Mouse (Mus musculus) brain, embryonic 18.5 days (tissue): ENCODE data around the gene Bfsp1.
A peak's percentile ranks its signal among the peaks of the same experiment; 100 is the strongest.

Experiments used
- DNase-seq: peaks from one replicate; pipeline ENCODE4 v3.0.0-alpha.2; 2012; ENCODE audit warnings: low read depth, low spot score

Gene Bfsp1

DNA sequence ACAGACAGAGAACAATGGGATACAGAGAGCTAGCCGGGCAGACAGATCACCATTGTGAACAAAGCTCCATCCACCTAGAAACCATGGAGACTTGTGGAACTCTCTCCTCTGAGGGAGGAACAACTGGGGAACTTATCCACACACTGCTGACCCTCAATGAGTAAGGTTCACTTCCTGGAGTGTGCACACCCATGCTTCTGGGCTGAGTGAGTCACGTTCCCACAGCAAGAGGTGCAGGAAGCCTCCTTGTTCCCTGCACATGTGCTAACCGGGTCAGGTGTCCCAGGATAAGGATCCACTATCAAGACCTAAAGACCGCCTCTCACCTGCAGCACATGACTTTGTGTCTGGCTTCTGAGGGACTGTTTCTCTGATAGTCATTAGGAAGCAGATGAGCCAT, 9.5 kb downstream of the Bfsp1 start:
- no peak for DNase-seq

DNA sequence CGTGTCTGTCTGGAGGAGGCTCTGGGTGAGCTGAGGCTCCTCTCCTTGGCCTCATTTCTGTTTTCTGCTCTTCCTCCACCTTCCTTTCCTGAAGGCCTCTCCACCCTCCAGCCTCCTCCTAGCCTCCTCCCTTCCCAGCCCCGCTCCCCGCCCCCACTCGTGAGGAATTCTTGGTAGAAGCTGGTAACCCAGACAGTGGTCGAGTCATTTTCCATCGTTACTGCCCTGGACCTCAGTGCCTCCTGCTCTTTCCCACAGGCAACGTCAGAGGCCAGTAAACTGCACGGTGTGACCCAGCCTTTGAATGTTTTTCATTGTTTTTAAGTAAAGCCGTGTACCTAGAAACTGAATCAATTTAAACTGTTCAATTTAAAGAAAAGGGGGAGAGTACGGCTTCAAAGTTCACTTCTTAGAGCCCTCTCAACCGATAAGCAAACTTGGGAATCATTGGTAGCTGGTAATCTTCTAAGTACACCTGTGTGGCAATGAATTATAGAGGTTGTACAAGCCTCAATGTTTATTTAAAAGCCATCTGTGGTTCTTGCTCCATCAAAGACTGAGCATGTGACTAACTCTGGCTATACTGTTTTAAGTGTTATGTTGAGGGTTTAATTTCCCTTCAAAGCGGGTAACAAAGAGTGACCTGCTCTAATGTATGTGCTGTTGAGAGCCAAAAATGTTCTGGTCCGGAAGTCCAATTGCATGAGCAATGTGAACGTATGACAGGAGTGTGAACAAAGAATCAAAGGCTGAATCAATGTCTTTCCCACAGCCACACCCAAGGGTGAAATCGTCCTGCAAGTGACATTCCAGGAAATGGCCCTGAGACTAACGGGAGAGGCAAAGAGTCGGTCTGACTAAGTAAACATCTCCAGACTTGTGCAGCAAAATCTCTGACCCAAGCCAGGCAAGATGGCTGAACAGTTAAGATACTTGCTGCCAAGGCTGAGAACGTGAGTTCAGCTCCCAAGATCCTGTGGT, 10.4 kb downstream of the Bfsp1 start:
- DNase-seq, result no peak

GRCm38 (mm10) chr2:143851354-143852221, 11.4 kb downstream of the Bfsp1 start:
- DNase-seq, result peak; percentile 47

DNA sequence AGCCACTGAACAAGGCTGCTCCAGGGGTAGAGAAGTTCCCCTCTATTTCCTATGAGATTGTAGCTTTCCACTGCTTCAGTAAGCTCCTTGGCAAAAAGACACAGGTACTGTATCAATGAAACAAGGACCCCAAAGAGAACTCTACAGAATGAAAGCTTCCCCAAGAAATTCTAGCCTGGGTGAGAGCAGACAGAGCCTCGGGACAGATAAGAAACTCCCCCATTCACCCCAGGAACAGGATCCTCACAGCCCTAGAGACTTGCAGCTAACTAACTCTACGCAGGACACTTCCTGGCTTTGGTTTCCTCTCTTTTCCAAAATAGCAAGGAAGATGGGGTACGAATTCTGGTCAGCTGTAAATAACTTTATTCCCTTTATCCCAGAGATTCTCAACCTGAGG, 15.7 kb downstream of the Bfsp1 start:
- no peak for DNase-seq

DNA sequence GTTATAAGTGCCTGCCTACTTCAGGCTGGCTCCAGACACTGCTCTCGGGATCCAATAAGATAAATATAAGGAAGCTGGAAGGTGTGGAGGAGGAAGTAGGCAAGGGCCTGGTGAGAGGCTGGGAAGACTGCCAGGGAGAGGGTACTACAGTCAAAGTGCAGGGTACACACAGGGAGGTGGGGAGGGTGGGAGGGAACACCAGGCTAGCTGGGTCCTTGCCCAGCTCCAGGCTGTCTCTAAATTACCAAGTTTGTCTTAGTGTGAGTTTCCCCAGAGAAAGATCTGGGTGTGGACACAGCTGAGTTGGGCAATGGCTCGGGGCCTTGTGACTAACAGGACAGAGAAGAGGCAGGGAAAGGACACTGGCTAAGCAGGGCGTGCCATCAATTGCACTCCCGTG, 16.2 kb downstream of the Bfsp1 start:
- DNase-seq, result no peak

GRCm38 (mm10) chr2:143844779-143845178, 18.2 kb downstream of the Bfsp1 start:
- no peak for DNase-seq

- DNase-seq, result no peak
Observed at GRCm38 (mm10) chr2:143841536-143841935, 21.4 kb downstream of the Bfsp1 start.

GRCm38 (mm10) chr2:143840895-143841294, 22.1 kb downstream of the Bfsp1 start:
- DNase-seq, result no peak

DNA sequence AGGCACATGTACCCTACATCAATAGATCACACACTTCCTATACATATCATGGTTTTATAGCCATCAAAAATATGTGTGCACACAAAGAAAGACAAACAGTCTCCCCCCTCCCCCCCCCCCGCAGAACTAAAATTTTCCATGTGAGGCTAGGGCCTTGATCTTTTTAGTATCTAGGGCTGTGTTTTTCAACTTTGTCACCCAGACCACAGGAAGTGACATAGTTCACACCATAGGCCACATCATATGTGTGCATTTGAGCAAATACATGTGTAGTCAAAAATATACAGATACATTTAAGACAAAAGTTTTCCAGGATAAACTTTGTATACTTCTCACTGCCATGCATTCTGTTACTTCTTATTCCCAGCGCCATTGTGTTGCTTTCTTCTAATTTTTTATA, 23.5 kb downstream of the Bfsp1 start:
- DNase-seq, result no peak

DNA sequence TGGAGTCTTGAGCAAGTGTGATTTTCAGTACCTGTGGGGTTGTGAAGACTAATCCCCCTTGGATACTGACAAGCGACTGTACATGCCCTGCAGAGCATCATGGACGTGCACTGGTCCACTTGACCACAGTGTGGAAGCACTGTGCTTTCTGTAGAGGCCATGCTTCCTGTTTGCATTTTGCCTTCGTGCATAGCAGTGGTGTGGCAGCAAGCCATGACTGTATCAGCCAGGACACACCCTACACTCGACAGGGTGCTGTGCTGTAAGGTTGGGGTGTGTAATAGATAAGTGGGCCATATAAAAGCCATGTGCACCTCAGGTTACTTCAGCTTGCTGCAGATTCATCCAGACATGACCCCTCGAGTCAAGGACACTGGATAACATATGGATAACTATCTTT, 24.3 kb downstream of the Bfsp1 start:
- DNase-seq, result no peak

DNA sequence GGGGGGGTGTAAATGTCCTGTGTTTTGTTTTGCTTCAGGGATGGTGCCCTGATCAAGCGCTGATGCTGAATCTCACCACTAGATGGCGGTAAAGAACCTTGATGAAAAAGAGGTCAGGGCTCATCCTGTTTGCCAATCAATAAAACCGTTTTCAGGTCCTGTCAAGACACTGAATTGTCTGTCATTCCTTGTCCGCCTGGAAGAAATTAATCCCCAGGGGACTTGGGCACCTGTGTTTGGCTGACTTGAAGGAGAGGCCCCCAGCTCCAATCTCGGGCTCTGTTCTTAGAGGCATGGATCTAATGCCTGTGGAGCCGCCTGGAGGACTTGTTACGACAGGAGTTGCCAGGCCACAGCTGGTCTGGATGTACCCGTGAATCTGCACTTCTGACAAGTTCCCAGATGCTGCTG, 25.7 kb downstream of the Bfsp1 start:
- peak; percentile 39 for DNase-seq

GRCm38 (mm10) chr2:143835820-143836219, 27.2 kb downstream of the Bfsp1 start:
- DNase-seq, result no peak

- DNase-seq, result no peak
Observed at GRCm38 (mm10) chr2:143834082-143834481, 28.9 kb downstream of the Bfsp1 start.

GRCm38 (mm10) chr2:143832721-143833120, 30.3 kb downstream of the Bfsp1 start:
- DNase-seq, result no peak

DNA sequence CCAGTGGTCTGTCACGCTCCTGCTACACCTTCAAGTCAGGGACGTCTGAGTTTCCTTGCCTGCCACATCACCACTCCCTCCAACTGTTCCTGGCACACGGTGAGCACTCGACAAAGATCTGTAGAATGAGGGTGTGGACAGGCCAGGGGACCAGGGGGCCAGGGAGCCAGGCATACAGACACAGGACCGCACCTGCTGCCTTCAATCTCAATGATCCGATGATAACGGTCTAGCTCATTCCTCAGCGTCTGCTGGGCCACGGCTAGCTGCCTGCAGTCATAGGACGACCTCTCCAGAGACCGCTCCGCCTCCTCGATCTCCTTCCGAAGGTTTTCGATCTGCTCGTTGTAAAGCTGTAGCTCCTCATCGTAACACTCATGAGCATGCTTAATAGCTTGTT, 31.3 kb downstream of the Bfsp1 start:
- no peak for DNase-seq

- DNase-seq, result no peak
Observed at GRCm38 (mm10) chr2:143813461-143813860, 49.5 kb downstream of the Bfsp1 start.

DNA sequence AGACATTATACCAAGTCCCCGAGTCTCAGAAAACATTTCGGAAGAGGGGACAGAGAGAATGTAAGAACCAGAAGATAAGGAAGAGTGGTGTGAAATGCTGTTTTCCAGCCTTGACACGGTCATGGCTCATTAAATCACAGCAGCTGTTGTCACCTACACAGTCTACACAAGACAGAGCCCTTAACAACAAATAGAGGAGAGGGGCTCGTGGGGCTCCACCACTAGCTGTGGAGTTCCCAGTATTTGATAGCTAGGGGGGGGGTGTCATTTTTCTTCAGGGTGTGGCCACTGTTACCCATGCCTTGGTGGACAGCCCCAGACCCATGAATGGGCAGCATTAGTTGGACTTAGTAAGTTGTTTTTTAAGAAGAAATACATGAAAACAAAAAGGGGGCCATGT, 50.7 kb downstream of the Bfsp1 start:
- no peak for DNase-seq

GRCm38 (mm10) chr2:143808789-143809188, 54.2 kb downstream of the Bfsp1 start:
- no peak for DNase-seq

DNA sequence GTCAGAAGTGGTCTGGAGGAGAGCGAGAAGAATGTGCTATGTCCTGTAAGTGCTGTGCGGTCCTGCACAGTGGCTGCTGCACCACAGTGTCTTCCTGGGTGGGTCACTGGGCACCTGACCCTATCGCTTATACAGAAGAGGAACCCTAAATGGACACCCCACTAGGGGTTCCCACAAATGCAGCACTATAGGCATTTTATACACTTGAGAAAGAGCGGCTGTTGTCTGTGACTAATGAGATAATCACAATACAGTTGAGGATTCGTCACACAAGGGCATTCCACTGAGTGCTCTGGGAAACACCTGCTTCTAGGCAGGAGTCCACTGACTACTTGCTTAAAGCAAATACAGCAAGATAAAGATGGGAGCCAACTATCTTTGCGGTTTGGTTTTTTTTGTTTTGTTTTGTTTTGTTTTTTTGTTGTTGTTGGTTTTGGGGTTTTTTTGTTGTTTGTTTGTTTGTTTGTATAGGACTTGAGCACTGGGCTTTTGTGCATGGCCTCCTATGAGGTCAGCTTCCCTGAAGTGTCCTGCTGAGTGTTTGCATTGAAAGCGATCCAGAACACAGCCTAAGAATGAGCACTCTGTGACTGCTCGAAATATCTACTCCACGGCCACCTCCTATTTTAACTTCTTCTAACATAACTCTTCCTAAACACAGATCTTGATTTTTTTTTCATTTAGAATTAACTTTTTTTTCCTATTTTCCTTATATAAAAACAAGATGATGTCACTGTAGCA, 55.9 kb downstream of the Bfsp1 start:
- DNase-seq, result no peak

- DNase-seq, result no peak
Observed at GRCm38 (mm10) chr2:143806140-143806923, 56.6 kb downstream of the Bfsp1 start.

DNA sequence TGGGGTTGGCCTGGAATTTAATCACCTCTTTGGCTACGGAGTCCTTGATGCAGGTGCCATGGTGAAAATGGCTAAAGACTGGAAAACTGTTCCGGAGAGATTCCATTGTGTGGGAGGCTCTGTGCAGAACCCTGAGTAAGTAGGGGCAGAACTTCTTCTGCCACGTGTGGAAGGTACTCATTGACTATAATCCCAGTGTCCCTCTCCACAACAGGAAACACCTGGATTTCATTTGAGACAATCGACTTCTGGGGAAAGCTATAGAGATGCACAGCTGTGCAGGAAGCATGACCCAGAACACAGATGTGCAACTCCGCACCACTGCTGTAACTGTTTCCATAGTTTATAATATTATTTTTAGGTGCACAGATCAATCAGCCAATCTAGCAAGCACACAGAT, 61.9 kb downstream of the Bfsp1 start:
- no peak for DNase-seq
